Mouse (Mus musculus): ENCODE measurements at regions not wholly inside any gene's neighbourhood (a gene's known extent, or its start where the extent isn't known, plus 50 kb on each side); places are given as distances from the start of the nearest gene placed in this dataset.

GRCm38 (mm10) chr14:99391700-99392099 is 93.2 kb downstream of the Klf5 start:
- Histone ChIP-seq H3K9ac (no peak overlapping the region), H3K9me3 (no peaks in the 10 kb centered on the region), H3K4me2 (no peak overlapping the region), H3K27me3 (no peaks in the 10 kb centered on the region), H3K4me3 (no peak overlapping the region), H3K4me1 (no peaks in the 10 kb centered on the region), H3K36me3 (no peaks in the 10 kb centered on the region), H3K27ac (no peak overlapping the region)
- ATAC-seq (ENCODE audit: borderline replicate concordance, extremely low read depth, low FRiP score, low TSS enrichment): no peak
- WGBS: 78% methylated on average over 7 of the region's 7 CpGs

- no peak overlapping the region for H3K4me2 ChIP-seq
- no peaks in the 10 kb centered on the region for H3K4me1 ChIP-seq
- no peaks in the 10 kb centered on the region for H3K36me3 ChIP-seq
- 70% methylated on average over 2 of the region's 2 CpGs for WGBS
- H3K4me3 ChIP-seq: no peak overlapping the region
- ATAC-seq (ENCODE audit: borderline replicate concordance, extremely low read depth, low FRiP score, low TSS enrichment): no peak
- H3K9ac ChIP-seq: no peak overlapping the region
- H3K9me3 ChIP-seq: no peaks in the 10 kb centered on the region
- no peaks in the 10 kb centered on the region for H3K27me3 ChIP-seq
- H3K27ac ChIP-seq: no peak overlapping the region
These were observed 94.3 kb downstream of the Klf5 start for GRCm38 (mm10) chr14:99392813-99393212.

GRCm38 (mm10) chr14:99393611-99394010 is 95.1 kb downstream of the Klf5 start:
- Histone ChIP-seq H3K9me3 (no peaks in the 10 kb centered on the region), H3K27me3 (no peaks in the 10 kb centered on the region), H3K36me3 (no peaks in the 10 kb centered on the region), H3K27ac (no peak overlapping the region), H3K4me2 (no peak overlapping the region), H3K9ac (no peak overlapping the region), H3K4me1 (no peaks in the 10 kb centered on the region), H3K4me3 (no peak overlapping the region)
- no peak for ATAC-seq (ENCODE audit: borderline replicate concordance, extremely low read depth, low FRiP score, low TSS enrichment)
- 80% methylated on average over 8 of the region's 8 CpGs for WGBS

- Histone ChIP-seq H3K27ac (no peak overlapping the region), H3K4me2 (no peak overlapping the region), H3K9ac (no peak overlapping the region), H3K36me3 (no peaks in the 10 kb centered on the region), H3K4me1 (no peaks in the 10 kb centered on the region), H3K4me3 (no peak overlapping the region), H3K9me3 (no peaks in the 10 kb centered on the region), H3K27me3 (no peaks in the 10 kb centered on the region)
- 72% methylated on average over 6 of the region's 6 CpGs for WGBS
- no peak for ATAC-seq (ENCODE audit: borderline replicate concordance, extremely low read depth, low FRiP score, low TSS enrichment)
These were observed 104.8 kb downstream of the Klf5 start for GRCm38 (mm10) chr14:99403155-99403726.

- 76% methylated on average over 5 of the region's 5 CpGs for WGBS
- H3K36me3 ChIP-seq: no peaks in the 10 kb centered on the region
- no peak for ATAC-seq (ENCODE audit: borderline replicate concordance, extremely low read depth, low FRiP score, low TSS enrichment)
- H3K27ac ChIP-seq: no peak overlapping the region
- no peak overlapping the region for H3K4me2 ChIP-seq
- no peaks in the 10 kb centered on the region for H3K9me3 ChIP-seq
- H3K27me3 ChIP-seq: no peaks in the 10 kb centered on the region
- H3K4me3 ChIP-seq: no peak overlapping the region
- no peak overlapping the region for H3K9ac ChIP-seq
- no peaks in the 10 kb centered on the region for H3K4me1 ChIP-seq
These were observed 106.7 kb downstream of the Klf5 start for GRCm38 (mm10) chr14:99405228-99405627.

- Histone ChIP-seq H3K27ac (no peak overlapping the region), H3K4me3 (no peak overlapping the region), H3K9ac (no peak overlapping the region), H3K27me3 (no peaks in the 10 kb centered on the region), H3K9me3 (no peaks in the 10 kb centered on the region), H3K4me2 (no peak overlapping the region), H3K4me1 (no peaks in the 10 kb centered on the region), H3K36me3 (no peaks in the 10 kb centered on the region)
- ATAC-seq (ENCODE audit: borderline replicate concordance, extremely low read depth, low FRiP score, low TSS enrichment): no peak
- WGBS: 24% methylated on average over 5 of the region's 5 CpGs
These were observed 113.3 kb downstream of the Klf5 start for GRCm38 (mm10) chr14:99411835-99412234.

GRCm38 (mm10) chr14:99416169-99416568 is 117.7 kb downstream of the Klf5 start:
- Histone ChIP-seq H3K4me1 (no peaks in the 10 kb centered on the region), H3K4me3 (no peak overlapping the region), H3K4me2 (no peak overlapping the region), H3K27me3 (no peaks in the 10 kb centered on the region), H3K9ac (no peak overlapping the region), H3K27ac (no peak overlapping the region), H3K9me3 (no peaks in the 10 kb centered on the region), H3K36me3 (no peaks in the 10 kb centered on the region)
- WGBS: 43% methylated on average over 3 of the region's 3 CpGs
- ATAC-seq (ENCODE audit: borderline replicate concordance, extremely low read depth, low FRiP score, low TSS enrichment): no peak

GRCm38 (mm10) chr14:99418970-99419369 is 120.5 kb downstream of the Klf5 start:
- no peaks in the 10 kb centered on the region for H3K36me3 ChIP-seq
- WGBS: 93% methylated on average over 5 of the region's 5 CpGs
- no peak overlapping the region for H3K4me3 ChIP-seq
- H3K4me2 ChIP-seq: no peak overlapping the region
- no peak overlapping the region for H3K27ac ChIP-seq
- H3K4me1 ChIP-seq: no peaks in the 10 kb centered on the region
- no peak overlapping the region for H3K9ac ChIP-seq
- H3K27me3 ChIP-seq: no peaks in the 10 kb centered on the region
- no peak for ATAC-seq (ENCODE audit: borderline replicate concordance, extremely low read depth, low FRiP score, low TSS enrichment)
- no peaks in the 10 kb centered on the region for H3K9me3 ChIP-seq

- Histone ChIP-seq H3K4me1 (no peaks in the 10 kb centered on the region), H3K9me3 (no peaks in the 10 kb centered on the region), H3K36me3 (no peaks in the 10 kb centered on the region), H3K27me3 (no peaks in the 10 kb centered on the region), H3K9ac (no peak overlapping the region), H3K4me3 (no peak overlapping the region), H3K4me2 (no peak overlapping the region), H3K27ac (no peak overlapping the region)
- no peak for ATAC-seq (ENCODE audit: borderline replicate concordance, extremely low read depth, low FRiP score, low TSS enrichment)
- WGBS: 47% methylated on average over 7 of the region's 7 CpGs
These were observed 124.8 kb downstream of the Klf5 start for GRCm38 (mm10) chr14:99423334-99423733.

GRCm38 (mm10) chr14:99427049-99427448 is 128.6 kb downstream of the Klf5 start:
- H3K4me2 ChIP-seq: no peak overlapping the region
- no peak overlapping the region for H3K4me3 ChIP-seq
- no peaks in the 10 kb centered on the region for H3K36me3 ChIP-seq
- 92% methylated on average over 3 of the region's 3 CpGs for WGBS
- H3K4me1 ChIP-seq: 0 out of 2 replicates have a peak, but pooled peaks cover 5% of the 10 kb centered on the region
- H3K27me3 ChIP-seq: no peaks in the 10 kb centered on the region
- H3K9me3 ChIP-seq: no peaks in the 10 kb centered on the region
- no peak for ATAC-seq (ENCODE audit: borderline replicate concordance, extremely low read depth, low FRiP score, low TSS enrichment)
- H3K9ac ChIP-seq: no peak overlapping the region
- H3K27ac ChIP-seq: no peak overlapping the region

- Histone ChIP-seq H3K4me3 (no peak overlapping the region), H3K9ac (no peak overlapping the region), H3K27me3 (no peaks in the 10 kb centered on the region), H3K4me2 (no peak overlapping the region), H3K9me3 (no peaks in the 10 kb centered on the region), H3K27ac (peak overlapping the region; percentile 12; the same call in 1 of the 2 replicates), H3K4me1 (0 out of 2 replicates have a peak, but pooled peaks cover 5% of the 10 kb centered on the region), H3K36me3 (no peaks in the 10 kb centered on the region)
- 45% methylated on average over 4 of the region's 4 CpGs for whole genome bisulfite sequencing
- ATAC-seq (ENCODE audit: borderline replicate concordance, extremely low read depth, low FRiP score, low TSS enrichment): no peak
These were observed 131.8 kb downstream of the Klf5 start for GRCm38 (mm10) chr14:99430323-99430722.

GRCm38 (mm10) chr14:99431697-99432096 is 133.2 kb downstream of the Klf5 start:
- Histone ChIP-seq H3K27ac (no peak overlapping the region), H3K36me3 (no peaks in the 10 kb centered on the region), H3K27me3 (no peaks in the 10 kb centered on the region), H3K9me3 (no peaks in the 10 kb centered on the region), H3K4me2 (no peak overlapping the region), H3K4me3 (no peak overlapping the region), H3K9ac (no peak overlapping the region), H3K4me1 (0 out of 2 replicates have a peak, but pooled peaks cover 5% of the 10 kb centered on the region)
- no peak for ATAC-seq (ENCODE audit: borderline replicate concordance, extremely low read depth, low FRiP score, low TSS enrichment)
- 81% methylated on average over 7 of the region's 7 CpGs for WGBS

GRCm38 (mm10) chr14:99434645-99435044 is 136.2 kb downstream of the Klf5 start:
- Histone ChIP-seq H3K27ac (no peak overlapping the region), H3K4me2 (no peak overlapping the region), H3K4me1 (0 out of 2 replicates have a peak, but pooled peaks cover 5% of the 10 kb centered on the region), H3K9me3 (no peaks in the 10 kb centered on the region), H3K27me3 (no peaks in the 10 kb centered on the region), H3K36me3 (no peaks in the 10 kb centered on the region), H3K4me3 (no peak overlapping the region), H3K9ac (no peak overlapping the region)
- WGBS: 68% methylated on average over 1 of the region's 1 CpGs
- no peak for ATAC-seq (ENCODE audit: borderline replicate concordance, extremely low read depth, low FRiP score, low TSS enrichment)
